In genomic region chr1:164428644-164429043, GRCm38 (mm10) we compare ENCODE assay signal across 15 mouse cellular contexts.
"Had no signal": no experiment of that assay in that cellular context is flagged by ENCODE, and none has a peak within 500 bp of the region (broad histone marks: within the 10 kb centered on the region; RNA-seq: fewer than 3 reads in every experiment).

No protein-coding gene starts in this region.

- H3K27me3 ChIP-seq: liver, embryonic 13.5 days; lung, embryonic 15.5 days; megakaryocyte, embryonic 14.5 days; midbrain, embryonic 12.5 days; stomach, embryonic 15.5 days had no signal

- H3K27ac ChIP-seq: kidney, postnatal 0 days; liver, embryonic 13.5 days; lung, embryonic 15.5 days; macrophage; midbrain, embryonic 12.5 days; stomach, embryonic 15.5 days had no signal

- H3K4me1 ChIP-seq: liver, embryonic 13.5 days; lung, embryonic 15.5 days; megakaryocyte, embryonic 14.5 days; midbrain, embryonic 12.5 days; stomach, embryonic 15.5 days had no signal

- DNase-seq: kidney, postnatal 36 days; left cerebral cortex, postnatal 4 days; liver; liver, embryonic 13.5 days; liver, postnatal 0 days; lung, postnatal 14 days; right cerebral cortex, postnatal 14 days; thymus, adult 2 months; thymus, postnatal 25 days had no signal

- H3K4me2 ChIP-seq: liver, embryonic 13.5 days; lung, embryonic 15.5 days; midbrain, embryonic 12.5 days; stomach, embryonic 15.5 days had no signal

- H3K4me3 ChIP-seq: liver, embryonic 13.5 days; lung, embryonic 15.5 days; megakaryocyte, embryonic 14.5 days; midbrain, embryonic 12.5 days; stomach, embryonic 15.5 days had no signal

- H3K9ac ChIP-seq: liver, embryonic 13.5 days; liver, postnatal 0 days; lung, embryonic 15.5 days; midbrain, embryonic 12.5 days; stomach, embryonic 15.5 days had no signal

- H3K9me3 ChIP-seq: liver, embryonic 13.5 days; lung, embryonic 15.5 days; megakaryocyte, embryonic 14.5 days; midbrain, embryonic 12.5 days; stomach, embryonic 15.5 days had no signal

- ATAC-seq: liver, postnatal 0 days had no signal

- H3K36me3 ChIP-seq: liver, embryonic 13.5 days; lung, embryonic 15.5 days; midbrain, embryonic 12.5 days; stomach, embryonic 15.5 days had no signal
